Mouse (Mus musculus) stomach, embryonic 14.5 days (tissue): ENCODE measurements around the gene Tgif1. TPM values are rescaled to one million over a fixed set of nuclear protein-coding genes. Genes with fewer than 3 reads are reported as not detected.
"Not testable (repeated sequence)": the region's sequence is repeated elsewhere in the genome, so short reads cannot be mapped to it uniquely, and the experiment has no call there.

Experiments used
- ATAC-seq: fragments of 200-750 bp; cut with Nextera tagmentation; 2 replicates; pipeline ENCODE4 v1.8.0; 2017; ENCODE audit warnings: low read depth, moderate TSS enrichment; ENCODE audit not compliant: insufficient number of reproducible peaks, insufficient read depth, low FRiP score
- H3K27ac ChIP-seq: fragments of 300-500 bp; sonication (generic); 2 replicates; pipeline ENCODE4 v1.5.1; 2014; ENCODE audit warnings: mild to moderate bottlenecking, low read length, moderate library complexity, mixed read lengths
- H3K27me3 ChIP-seq: fragments of 300-500 bp; sonication (generic); 2 replicates; pipeline ENCODE4 v1.6.1; 2014; ENCODE audit warnings: low read length, control low read depth, mixed read lengths; ENCODE audit not compliant: control insufficient read depth, insufficient read depth
- H3K36me3 ChIP-seq: fragments of 300-500 bp; sonication (generic); 2 replicates; pipeline ENCODE4 v1.6.1; 2014; ENCODE audit warnings: mild to moderate bottlenecking, control low read depth, low read length, moderate library complexity, mixed read lengths; ENCODE audit not compliant: control insufficient read depth, insufficient read depth
- H3K4me1 ChIP-seq: fragments of 300-500 bp; sonication (generic); 2 replicates; pipeline ENCODE4 v1.6.1; 2014; ENCODE audit warnings: low read length, control low read depth, mixed read lengths; ENCODE audit not compliant: control insufficient read depth, insufficient read depth
- H3K4me2 ChIP-seq: fragments of 300-500 bp; sonication (generic); replicated peaks from 2 replicates; pipeline ENCODE4 v1.6.1; 2014; ENCODE audit warnings: low read depth, low read length, control low read depth
- H3K4me3 ChIP-seq: fragments of 300-500 bp; sonication (generic); 2 replicates; pipeline ENCODE4 v1.5.1; 2014; ENCODE audit warnings: low read depth, low read length, control low read depth
- H3K9ac ChIP-seq: fragments of 300-500 bp; sonication (generic); replicated peaks from 2 replicates; pipeline ENCODE4 v1.6.1; 2014; ENCODE audit warnings: low read depth, mild to moderate bottlenecking, control low read depth, low read length, moderate library complexity, mixed read lengths
- H3K9me3 ChIP-seq: fragments of 300-500 bp; sonication (generic); 2 replicates; pipeline ENCODE4 v1.6.1; 2016; ENCODE audit warnings: low read depth, low read length, control low read depth; ENCODE audit not compliant: control insufficient read depth
- WGBS: fragments of 180-500 bp; shearing (Covaris S2); extraction: QIAGEN DNeasy Blood & Tissue Kit; methylation state at CpG from one replicate; pipeline ENCODE4 v1.1.7; 2014; 5-methylcytosine and 5-hydroxymethylcytosine counted together
- polyA plus RNA-seq: library from polyadenylated mRNA; unstranded; fragments of >200 nt; fragmentation: Nextera tagmentation; extraction: Ambion mirVana; gene quantifications from 2 replicates; pipeline ENCODE4 v1.2.1, GENCODE M21; 2014

The Tgif1 gene
- polyA plus RNA-seq, 1 experiment from 2014 or later: 65.0 TPM

DNA sequence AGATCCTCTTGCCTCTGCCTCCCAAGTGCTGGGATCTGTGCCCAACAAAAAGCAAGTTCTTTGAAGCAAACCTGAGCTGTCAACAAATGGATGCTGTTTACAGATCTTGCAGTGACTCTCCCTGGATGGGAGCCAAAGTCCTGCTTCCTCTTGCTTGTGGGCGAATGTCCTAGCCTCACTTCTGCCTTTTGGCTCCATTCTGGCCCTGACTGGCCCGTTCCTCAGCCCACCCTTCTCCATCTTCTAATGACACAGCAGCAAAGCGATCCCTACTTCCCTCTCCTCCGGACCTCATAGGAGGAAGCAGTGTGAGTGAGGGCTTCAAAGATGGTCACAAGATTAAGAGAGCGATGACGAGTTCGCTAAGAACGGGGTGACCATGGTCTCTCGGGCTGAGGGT lies 20.8 kb downstream of the Tgif1 start:
- ATAC-seq: no peak
- Histone ChIP-seq H3K27ac (no peak overlapping the region), H3K27me3 (no peaks in the 10 kb centered on the region), H3K9me3 (no peaks in the 10 kb centered on the region), H3K4me3 (no peak overlapping the region), H3K9ac (no peak overlapping the region), H3K4me1 (0 out of 2 replicates have a peak, but pooled peaks cover 3% of the 10 kb centered on the region), H3K4me2 (no peak overlapping the region), H3K36me3 (no peaks in the 10 kb centered on the region)
- 82% methylated on average over 9 of the region's 9 CpGs for WGBS

DNA sequence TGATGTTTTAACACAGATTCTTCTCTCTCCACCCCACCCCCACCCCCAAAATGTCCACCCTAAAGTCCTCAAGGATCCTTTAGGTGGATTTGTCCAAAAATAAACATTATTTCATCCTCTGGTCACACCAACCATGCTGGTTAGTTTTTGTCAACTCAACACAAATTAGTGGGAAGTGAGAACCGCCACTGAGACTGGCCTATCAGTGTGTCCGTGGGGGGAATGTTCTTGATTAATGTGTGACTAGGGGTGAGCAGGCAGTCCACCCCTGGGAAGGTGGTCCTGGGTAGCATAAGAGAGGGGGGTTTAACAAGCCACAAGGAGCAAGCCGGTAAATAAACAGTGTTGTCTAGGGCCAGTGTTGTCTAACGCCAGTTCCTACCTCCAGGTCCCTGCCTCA lies 21.8 kb downstream of the Tgif1 start:
- no peaks in the 10 kb centered on the region for H3K27me3 ChIP-seq
- no peaks in the 10 kb centered on the region for H3K36me3 ChIP-seq
- no peak overlapping the region for H3K27ac ChIP-seq
- H3K4me1 ChIP-seq: peaks cover 6% of the 10 kb centered on the region; the same call in 1 of the 2 replicates
- 56% methylated on average over 4 of the region's 4 CpGs for WGBS
- H3K4me3 ChIP-seq: no peak overlapping the region
- ATAC-seq: no peak
- H3K4me2 ChIP-seq: no peak overlapping the region
- H3K9ac ChIP-seq: no peak overlapping the region
- no peaks in the 10 kb centered on the region for H3K9me3 ChIP-seq

DNA sequence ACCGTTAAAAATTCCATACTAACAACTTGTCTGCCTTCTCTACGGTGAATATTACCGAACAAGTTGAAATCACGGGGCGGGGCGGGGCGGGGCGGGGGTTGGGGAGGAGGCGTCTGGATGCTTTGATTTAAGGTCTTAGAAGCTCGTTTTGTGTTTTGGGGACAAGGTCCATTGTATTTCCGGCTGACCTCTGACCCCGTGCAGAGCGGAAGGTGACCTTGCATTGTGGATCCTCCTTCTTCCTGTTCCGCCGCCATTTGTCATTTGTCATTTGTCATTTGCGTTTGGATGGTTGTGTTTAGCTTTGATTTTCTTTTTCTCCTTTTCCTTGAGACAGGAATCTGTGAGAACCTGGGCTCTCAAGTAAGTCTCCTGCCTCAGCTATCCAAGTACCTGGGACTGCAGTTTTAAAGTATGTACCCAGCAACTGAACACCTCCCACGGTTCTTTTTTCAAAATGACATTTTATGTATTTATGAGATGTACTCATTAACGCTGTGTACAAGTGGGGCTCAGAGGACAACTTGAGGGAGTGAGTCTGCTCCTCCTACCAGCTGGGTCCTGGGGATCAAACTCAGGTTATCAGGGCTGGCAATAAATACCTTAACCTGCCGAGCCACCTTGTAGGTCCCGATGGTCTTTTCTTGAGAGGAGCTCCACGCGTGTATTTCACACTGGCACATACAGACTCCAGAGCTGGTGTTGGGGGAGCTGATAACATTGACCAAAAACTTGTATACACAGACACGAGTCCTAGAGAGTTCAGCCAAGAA lies 23.2 kb downstream of the Tgif1 start:
- no peaks in the 10 kb centered on the region for H3K9me3 ChIP-seq
- 80% methylated on average over 23 of the region's 23 CpGs for WGBS
- no peak for ATAC-seq
- H3K27me3 ChIP-seq: no peaks in the 10 kb centered on the region
- H3K27ac ChIP-seq: no peak overlapping the region
- H3K36me3 ChIP-seq: no peaks in the 10 kb centered on the region
- no peak overlapping the region for H3K9ac ChIP-seq
- H3K4me1 ChIP-seq: peaks cover 4% of the 10 kb centered on the region; the same call in 1 of the 2 replicates
- no peak overlapping the region for H3K4me3 ChIP-seq
- no peak overlapping the region for H3K4me2 ChIP-seq

DNA sequence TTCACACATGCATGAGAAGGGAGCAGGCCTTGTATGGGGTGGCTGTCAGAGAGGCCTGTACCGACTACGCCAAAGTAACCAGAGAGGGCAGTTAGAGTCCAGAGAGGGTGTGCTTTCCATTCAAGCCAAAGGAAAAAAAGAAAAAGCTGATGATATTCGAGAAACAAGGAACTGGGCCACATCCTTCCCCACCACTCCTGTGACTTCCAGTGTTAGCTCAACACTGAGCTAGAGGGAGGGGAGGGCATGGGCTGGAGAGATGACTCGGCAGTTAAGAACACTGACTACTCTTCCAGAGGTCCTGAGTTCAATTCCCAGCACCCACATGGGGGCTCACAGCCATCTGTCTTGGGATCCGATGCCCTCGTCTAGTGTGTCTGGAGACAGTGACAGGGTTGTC lies 24.1 kb downstream of the Tgif1 start:
- no peak for ATAC-seq
- 74% methylated on average over 6 of the region's 6 CpGs for WGBS
- no peaks in the 10 kb centered on the region for H3K36me3 ChIP-seq
- H3K27ac ChIP-seq: no peak overlapping the region
- H3K4me1 ChIP-seq: peaks cover 4% of the 10 kb centered on the region; the same call in 1 of the 2 replicates
- no peak overlapping the region for H3K9ac ChIP-seq
- H3K4me3 ChIP-seq: no peak overlapping the region
- H3K4me2 ChIP-seq: no peak overlapping the region
- no peaks in the 10 kb centered on the region for H3K9me3 ChIP-seq
- H3K27me3 ChIP-seq: no peaks in the 10 kb centered on the region

DNA sequence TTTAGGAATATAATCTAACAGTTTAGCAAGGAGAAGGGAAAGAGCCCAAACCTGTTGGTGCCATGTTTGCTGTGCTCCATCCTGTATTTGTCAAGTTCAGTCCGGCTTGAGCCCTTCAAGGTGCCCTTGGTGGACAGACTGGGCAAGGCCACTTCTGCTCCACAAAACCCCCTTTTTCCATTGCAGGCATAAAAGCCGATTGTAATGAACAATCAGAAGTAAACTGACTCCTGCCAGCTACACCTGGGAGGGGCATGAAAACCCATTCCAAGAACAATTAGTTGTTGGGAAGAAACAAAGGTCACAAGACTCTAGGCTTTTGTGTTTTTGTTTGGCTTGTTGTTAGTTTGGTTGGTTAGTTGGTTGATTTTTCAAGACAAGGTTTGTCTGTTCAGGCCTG lies 24.8 kb downstream of the Tgif1 start:
- no peaks in the 10 kb centered on the region for H3K27me3 ChIP-seq
- H3K27ac ChIP-seq: no peak overlapping the region
- no peak overlapping the region for H3K4me2 ChIP-seq
- no peaks in the 10 kb centered on the region for H3K9me3 ChIP-seq
- H3K4me1 ChIP-seq: peaks cover 4% of the 10 kb centered on the region; the same call in 1 of the 2 replicates
- ATAC-seq: no peak
- H3K36me3 ChIP-seq: no peaks in the 10 kb centered on the region
- WGBS: 77% methylated on average over 2 of the region's 2 CpGs
- no peak overlapping the region for H3K9ac ChIP-seq
- H3K4me3 ChIP-seq: no peak overlapping the region

DNA sequence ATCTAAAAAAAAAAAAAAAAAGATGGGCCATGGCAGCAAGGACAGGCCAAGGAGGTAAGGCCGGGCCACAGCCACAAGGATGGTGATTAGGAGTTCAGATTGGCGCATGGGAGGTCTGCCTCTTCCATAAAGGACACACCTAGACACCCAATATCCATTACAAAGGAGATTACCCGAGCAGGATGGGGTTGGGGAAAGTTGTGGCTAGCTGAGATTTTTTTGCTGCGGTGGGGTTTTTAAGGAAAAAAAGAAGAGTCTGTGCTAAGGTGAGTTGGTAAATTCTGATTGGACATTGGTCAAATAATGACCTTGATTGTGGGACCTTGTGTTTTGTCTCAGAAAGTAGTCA lies 25.2 kb downstream of the Tgif1 start:
- H3K4me1 ChIP-seq: peaks cover 4% of the 10 kb centered on the region; the same call in 1 of the 2 replicates
- no peak overlapping the region for H3K9ac ChIP-seq
- no peak overlapping the region for H3K4me2 ChIP-seq
- 76% methylated on average over 4 of the region's 4 CpGs for WGBS
- no peaks in the 10 kb centered on the region for H3K36me3 ChIP-seq
- H3K27me3 ChIP-seq: no peaks in the 10 kb centered on the region
- H3K9me3 ChIP-seq: no peaks in the 10 kb centered on the region
- no peak overlapping the region for H3K27ac ChIP-seq
- no peak overlapping the region for H3K4me3 ChIP-seq
- no peak for ATAC-seq

DNA sequence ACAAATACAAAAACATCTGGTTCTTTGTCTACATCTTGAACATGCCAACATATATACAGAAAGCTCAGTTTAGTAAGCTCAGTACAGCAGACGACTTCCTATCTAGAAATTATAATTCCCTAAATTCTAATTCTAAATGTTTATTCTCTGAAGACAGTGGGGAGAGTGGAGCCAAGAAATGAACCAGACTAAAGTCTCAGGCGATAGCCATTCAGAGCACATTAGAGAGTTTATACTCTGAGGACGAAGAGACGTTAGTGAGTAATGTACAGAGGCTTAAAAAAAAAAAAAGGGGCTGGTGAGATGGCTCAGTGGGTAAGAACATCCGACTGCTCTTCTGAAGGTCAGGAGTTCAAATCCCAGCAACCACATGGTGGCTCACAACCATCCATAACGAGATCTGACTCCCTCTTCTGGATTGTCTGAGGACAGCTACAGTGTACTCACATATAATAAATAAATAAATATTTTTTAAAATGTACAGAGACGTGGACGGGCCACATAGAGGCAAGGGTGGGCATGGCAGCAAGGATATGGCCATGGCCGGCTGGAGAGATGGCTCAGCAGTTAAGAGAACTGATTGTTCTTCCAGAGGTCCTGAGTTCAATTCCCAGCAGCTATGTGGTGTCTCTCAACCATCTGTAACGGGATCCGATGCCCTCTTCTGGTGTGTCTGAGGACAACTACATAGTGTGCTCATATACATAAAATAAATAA lies 25.7 kb downstream of the Tgif1 start:
- not testable (repeated sequence) for ATAC-seq, H3K4me1 ChIP-seq, H3K36me3 ChIP-seq, H3K27ac ChIP-seq, H3K9ac ChIP-seq, H3K4me3 ChIP-seq, H3K4me2 ChIP-seq, H3K9me3 ChIP-seq, H3K27me3 ChIP-seq
- 66% methylated on average over 11 of the region's 11 CpGs for WGBS

DNA sequence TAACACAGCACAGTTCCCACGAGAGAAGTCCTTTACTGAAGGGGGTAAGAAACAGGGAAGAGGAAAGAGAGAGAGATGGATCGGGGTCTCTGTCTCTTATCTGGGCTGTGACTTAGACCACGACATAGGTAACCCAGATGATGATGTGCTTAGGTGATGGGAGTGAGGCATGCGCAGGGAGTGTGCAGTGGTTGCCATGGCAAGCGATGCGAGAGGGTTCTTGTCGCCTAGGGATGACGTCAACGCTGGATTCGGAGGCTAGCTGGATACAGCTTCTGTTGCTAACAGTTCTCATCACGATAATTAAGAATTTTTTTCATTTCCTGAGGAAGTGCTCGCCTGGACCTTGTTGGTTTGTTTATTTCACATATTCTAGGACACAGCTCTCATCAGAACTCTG lies 27.1 kb downstream of the Tgif1 start:
- Histone ChIP-seq H3K4me2 (no peak overlapping the region), H3K4me3 (no peak overlapping the region), H3K27ac (no peak overlapping the region), H3K9ac (no peak overlapping the region), H3K4me1 (peaks cover 4% of the 10 kb centered on the region; the same call in 1 of the 2 replicates), H3K36me3 (no peaks in the 10 kb centered on the region), H3K27me3 (no peaks in the 10 kb centered on the region), H3K9me3 (no peaks in the 10 kb centered on the region)
- no peak for ATAC-seq
- 83% methylated on average over 12 of the region's 12 CpGs for WGBS
